Mouse (Mus musculus): ENCODE measurements around the gene H2-Ab1.

The H2-Ab1 gene

DNA sequence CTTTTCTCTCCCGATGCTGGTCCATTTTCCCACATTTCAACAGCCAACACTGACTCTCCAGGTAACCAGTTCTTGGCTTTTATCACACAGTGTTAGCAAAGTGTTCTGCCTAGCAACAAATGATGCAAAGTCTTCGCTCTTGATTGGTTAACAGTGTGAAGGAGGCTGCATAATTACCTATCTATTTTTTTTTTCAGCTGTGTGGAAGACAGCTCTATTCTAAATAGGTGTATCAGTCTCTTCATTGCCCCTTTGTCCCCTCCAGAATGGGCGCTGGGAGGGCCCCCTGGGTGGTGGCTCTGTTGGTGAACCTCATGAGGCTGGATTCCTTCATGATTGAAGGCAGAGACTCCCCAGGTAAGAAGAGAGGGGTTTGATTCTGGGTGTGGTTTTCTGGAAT is 18.8 kb upstream of the H2-Ab1 start, which contains the start of gene H2-Ob:
Gene H2-Ob, plus strand, starts transcription at position 198 of the 400 bp plus-strand sequence.
- no peak for DNase-seq (ENCODE audit: low read depth, low spot score)

DNA sequence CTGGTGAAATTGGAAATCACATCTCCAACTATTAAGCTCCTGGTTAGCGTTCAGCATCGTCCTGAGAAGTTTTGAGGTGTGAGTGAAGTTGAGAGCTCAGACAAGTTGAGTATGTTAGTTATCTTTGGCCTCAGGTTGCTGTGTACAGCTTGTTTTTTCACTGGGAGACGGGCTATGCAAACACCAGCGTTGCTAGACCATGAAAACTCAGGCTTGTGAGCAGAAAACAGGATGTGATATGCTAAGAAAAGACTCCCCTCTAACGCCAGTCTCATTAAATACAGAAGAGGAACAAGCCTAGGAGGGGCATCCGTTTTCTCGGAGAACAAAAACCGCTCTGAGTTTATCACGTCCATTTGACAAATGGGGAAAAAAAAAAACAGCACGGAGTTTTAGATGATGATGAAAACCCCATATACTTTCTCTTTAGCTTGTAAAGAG is 17.9 kb upstream of the H2-Ab1 start:
- no peak for DNase-seq (ENCODE audit: low read depth, low spot score)

DNA sequence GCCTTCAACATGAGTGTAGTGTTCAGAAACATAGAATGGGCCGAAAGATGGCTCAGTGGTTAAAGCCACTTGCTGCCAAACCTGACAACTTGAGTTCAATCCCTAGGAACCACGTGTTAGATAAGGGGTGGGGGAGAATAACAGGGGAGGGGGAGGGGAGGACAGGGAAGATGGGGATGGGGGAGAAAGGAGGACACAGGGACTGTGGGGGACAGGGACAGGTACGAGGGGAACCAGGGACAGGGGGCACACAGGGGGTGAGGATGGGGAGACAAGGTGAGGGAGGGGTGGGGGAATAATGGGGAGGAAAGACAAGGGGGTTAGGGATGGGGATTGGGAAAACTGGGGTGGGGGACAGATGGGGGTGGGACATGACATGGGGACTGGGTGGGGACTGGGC is 17.1 kb upstream of the H2-Ab1 start:
- no peak for DNase-seq (ENCODE audit: low read depth, low spot score)

- DNase-seq (ENCODE audit: low read depth, low spot score) = no peak
Measured at GRCm38 (mm10) chr17:34240916-34241315, 16.6 kb upstream of the H2-Ab1 start.

DNA sequence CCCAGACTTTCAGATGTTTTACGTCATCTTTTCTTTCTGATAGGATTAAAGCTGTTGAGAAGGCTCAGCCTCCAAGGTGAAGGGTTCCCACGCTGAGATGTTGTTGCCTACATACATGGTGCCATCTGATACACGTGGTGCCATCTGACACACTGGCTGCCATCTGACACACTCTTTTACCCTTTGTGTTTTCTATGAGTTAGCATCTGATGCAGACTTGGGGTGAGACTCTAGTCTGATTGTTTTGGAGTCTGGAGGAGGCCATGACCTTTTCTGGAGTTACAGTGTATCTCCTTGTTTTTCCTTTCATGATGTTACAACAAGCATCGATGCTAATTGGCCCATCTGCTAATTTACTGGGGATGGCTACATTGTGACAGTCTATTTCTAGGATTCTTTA is 12.8 kb upstream of the H2-Ab1 start:
- DNase-seq (ENCODE audit: low read depth, low spot score) = no peak

- no peak for DNase-seq (ENCODE audit: low read depth, low spot score)
Measured at GRCm38 (mm10) chr17:34247047-34247446, 10.4 kb upstream of the H2-Ab1 start.

DNA sequence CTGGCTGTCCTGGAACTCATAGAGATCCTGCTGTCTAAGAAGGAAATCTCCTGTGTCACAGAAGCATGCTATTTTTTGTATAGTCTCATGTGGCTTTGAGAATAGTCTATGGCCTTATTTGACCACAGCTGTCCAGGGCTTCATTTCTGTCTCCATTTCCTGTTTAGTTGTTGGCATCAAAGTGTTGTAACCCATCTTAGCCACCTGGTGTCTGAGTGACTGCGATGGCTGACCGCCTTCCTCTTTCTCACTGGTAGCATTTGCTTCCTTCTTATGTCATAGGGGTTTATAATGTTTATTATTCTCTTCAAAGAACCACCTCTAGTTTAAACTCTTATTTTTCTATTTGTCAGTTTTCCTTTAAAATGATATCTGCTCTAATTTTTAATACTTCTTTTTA is 8.7 kb upstream of the H2-Ab1 start:
- DNase-seq (ENCODE audit: low read depth, low spot score) = no peak

DNA sequence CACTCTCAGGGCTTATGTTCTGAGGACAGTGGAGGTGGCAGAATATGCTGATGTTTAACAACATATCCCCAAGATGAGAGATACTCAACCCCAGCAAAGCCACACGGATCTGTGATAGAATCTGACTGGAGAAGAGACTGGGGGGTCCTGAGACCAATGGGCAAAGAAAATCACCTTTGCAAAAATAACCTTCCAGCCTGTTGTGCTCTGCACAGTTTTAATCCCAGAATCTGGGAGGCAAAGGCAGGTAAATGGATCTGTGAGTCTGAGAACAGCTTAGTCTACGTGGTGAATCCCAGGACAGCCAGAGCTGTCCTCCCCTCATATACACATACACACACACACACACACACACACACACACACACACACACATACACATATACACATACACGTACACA is 8.1 kb upstream of the H2-Ab1 start:
- no peak for DNase-seq (ENCODE audit: low read depth, low spot score)

DNA sequence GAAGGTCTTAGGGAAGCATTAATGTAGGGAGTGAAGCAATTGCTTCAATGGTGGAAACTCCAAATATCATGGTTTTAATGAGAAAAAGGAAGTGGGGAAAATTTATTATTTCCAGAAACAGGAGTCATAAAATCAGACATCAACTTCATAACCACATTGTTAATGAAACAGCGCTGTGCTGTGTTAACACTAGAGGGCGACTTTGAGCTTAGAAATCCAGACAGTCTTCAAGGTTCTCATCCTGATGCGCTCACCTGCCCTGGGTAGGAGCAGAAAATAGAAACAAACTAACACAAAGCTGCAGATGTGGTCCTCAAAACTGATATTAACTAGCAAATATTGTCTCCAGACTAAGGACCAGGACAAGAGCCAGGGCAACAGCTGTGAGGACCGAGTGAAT is 7.6 kb upstream of the H2-Ab1 start:
- DNase-seq (ENCODE audit: low read depth, low spot score) = no peak

GRCm38 (mm10) chr17:34251666-34252065 is 5.8 kb upstream of the H2-Ab1 start:
- no peak for DNase-seq (ENCODE audit: low read depth, low spot score)

DNA sequence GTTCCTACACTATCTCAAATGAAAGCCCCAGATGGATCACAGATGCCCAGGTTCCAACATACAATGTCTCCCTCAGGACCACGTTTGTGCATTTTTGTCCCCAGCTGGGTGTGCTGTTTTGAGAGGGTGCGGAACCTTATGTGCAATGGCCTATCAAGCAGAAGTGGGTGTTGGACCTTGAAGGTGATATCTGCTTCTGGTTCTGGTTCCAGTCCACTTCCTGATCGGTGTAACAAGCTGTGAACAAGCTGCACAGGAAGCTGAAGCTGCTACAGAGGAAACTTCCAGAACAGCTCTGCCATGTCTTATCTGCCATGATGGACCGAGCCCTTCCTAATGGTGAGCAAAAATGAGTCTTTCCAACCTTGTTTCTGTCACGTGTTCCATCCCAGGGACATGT is 988 bp upstream of the H2-Ab1 start:
- DNase-seq (ENCODE audit: low read depth, low spot score) = no peak

- DNase-seq (ENCODE audit: low read depth, low spot score) = no peak
Measured at GRCm38 (mm10) chr17:34260551-34260950, 3.1 kb downstream of the H2-Ab1 start.

DNA sequence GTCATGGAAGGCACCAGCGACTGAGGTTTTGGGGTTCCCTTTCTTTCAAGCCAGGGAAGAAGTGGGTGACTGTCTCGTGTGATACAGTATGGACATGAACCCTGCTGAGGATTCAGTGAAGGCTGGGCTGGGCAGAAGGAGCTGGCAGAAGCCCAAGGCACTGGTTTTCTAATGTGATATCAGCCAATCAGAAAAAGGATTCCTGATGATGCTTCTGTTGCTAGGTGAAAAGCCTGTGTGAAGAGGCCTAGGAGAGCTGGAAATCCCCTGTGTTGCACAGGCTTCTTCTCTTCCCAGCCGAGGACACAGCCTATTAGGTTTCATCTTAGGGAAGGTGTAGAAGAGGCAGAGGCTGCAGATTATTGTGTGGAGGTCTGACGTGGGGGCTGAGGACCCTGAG is 4.0 kb downstream of the H2-Ab1 start:
- peak; percentile 69 for DNase-seq (ENCODE audit: low read depth, low spot score)

GRCm38 (mm10) chr17:34263068-34263467 is 5.6 kb downstream of the H2-Ab1 start:
- DNase-seq (ENCODE audit: low read depth, low spot score) = peak; percentile 88

DNA sequence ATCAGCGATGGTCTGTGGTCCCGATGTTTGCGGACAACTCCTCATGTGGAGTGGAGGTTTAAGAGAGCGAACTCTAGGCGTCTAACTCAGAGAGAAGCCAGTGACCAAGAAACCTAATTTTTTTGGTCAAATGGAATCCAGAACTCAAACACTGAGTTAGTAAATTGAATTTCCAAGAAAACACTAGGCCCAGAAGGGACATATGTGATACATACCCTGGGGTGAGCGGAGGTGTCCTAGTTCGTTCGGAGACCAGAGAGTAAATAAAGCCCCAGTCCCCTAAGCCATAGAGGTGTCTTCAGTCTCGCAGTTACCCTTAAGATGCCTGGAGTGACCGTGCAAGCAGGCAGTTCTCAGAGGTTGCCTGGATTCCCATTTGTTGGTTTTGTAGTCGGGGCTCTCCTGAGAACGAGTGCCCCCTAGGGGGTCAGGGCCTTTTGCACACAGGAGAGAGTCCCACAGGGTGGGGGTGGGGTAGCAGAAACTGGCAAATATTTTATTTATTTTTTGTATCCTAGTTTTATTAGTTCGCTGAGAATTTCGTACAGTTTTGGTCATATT is 6.4 kb downstream of the H2-Ab1 start:
- DNase-seq (ENCODE audit: low read depth, low spot score) = peak; percentile 27

DNA sequence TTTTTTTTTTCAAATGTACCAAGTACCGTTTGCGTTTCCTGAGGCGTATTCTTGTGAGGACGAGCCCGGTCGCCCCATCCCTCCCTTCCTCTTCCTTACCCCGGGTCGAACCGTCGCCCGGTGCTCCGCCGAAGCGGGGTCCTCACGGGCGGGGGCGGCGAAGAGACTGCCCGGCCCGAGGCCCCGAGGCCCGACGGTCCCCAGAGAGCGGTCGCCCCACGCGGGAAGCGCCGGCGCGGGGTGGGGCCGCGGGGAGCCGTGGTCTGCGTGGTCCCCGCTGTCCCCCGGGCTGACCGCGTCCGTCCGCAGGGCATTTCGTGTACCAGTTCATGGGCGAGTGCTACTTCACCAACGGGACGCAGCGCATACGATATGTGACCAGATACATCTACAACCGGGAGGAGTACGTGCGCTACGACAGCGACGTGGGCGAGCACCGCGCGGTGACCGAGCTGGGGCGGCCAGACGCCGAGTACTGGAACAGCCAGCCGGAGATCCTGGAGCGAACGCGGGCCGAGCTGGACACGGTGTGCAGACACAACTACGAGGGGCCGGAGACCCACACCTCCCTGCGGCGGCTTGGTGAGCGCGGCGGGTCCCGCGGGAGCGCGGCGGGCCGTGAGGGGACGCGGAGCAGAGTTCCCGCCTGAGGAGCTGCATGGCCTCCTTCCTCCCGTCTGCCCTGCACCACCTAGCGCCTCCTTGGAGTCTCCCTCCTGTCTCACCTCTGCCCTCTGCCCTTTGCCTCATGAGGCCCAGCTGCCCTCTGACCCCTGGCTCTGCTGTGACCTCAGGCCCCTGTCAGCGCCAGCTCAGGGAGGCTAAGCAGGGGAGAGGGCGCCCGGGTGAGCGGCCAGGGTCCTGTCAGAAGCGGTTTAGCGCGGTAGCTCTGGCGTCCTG is 7.2 kb downstream of the H2-Ab1 start:
- no peak for DNase-seq (ENCODE audit: low read depth, low spot score)

DNA sequence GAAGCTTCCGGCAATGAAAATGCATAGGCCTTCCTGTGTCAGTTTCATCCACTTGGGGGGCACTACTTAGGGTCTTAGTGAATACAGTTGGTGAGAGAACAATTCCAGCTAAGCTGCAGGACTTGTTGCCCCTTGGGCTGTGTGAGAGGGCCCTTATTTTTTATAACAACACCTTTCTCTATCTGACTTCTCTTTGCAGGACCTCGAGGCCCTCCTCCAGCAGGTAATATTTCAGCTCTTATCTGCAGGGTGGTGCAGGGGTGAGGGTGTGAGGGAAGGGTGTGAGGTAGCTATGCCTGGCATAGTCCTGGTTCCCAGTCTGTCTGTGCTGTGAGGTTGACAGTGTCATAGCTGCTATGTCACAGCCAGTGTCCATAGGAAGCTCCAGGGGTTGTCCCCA is 10.8 kb downstream of the H2-Ab1 start:
- DNase-seq (ENCODE audit: low read depth, low spot score) = no peak

GRCm38 (mm10) chr17:34268748-34269147 is 11.3 kb downstream of the H2-Ab1 start:
- DNase-seq (ENCODE audit: low read depth, low spot score) = no peak

DNA sequence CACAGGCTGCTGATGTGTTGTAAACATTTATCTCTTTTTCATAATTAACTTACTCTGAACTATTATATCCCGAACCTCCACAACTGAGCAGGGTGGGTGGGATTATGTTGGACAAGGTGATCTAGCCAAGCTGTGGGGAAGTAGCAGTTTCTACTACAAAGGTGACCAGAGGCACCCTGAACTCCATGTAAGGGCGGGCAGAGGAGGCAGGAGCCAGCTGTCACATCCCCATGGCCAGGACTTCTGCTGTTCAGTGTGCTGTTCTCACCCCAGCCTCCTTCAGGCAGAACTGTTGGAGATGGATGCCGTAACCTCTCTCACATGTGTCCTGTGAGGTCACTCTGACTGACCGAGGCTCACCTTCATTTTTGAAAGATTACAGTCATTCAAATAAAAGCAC is 12.3 kb downstream of the H2-Ab1 start:
- no peak for DNase-seq (ENCODE audit: low read depth, low spot score)

- DNase-seq (ENCODE audit: low read depth, low spot score) = no peak
Measured at GRCm38 (mm10) chr17:34270230-34270629, 12.7 kb downstream of the H2-Ab1 start.

DNA sequence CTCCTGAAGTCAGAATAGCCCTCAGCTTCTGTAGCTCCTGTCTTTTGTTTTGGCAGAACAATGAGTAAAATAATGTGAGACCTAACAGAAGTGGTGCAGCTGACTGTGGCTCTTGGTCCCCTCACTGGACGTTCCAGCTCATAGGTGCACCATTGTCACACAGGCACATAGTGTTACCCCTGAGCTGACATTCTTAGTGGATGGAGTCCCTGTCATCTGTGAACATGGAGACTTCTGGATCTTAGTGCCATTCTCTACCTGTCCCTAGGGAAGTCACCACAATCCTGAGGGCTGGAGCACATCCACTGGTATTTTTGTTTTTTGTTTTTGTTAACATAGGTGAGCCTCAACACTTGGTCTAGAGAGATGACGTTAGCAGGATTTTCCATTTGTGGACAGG is 13.5 kb downstream of the H2-Ab1 start:
- DNase-seq (ENCODE audit: low read depth, low spot score) = no peak

DNA sequence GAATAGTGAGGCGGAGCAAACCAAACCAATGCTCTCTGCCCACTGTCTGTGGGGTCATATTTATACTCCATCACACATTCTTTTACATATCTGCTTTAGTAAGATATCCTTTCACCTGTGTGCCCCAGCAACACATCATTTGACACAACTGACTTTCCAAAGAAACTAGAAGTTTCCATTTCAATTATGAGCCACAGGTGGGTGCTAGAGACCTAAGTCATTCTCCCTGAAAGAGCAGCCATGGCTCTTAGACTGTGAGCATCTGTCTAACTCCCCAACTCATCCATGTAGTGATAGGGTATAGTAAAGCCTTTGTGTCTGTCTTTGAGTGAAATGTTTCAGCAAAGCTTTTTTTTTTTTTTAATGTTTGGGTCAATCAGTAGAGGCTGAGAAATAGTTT is 14.6 kb downstream of the H2-Ab1 start:
- no peak for DNase-seq (ENCODE audit: low read depth, low spot score)

DNA sequence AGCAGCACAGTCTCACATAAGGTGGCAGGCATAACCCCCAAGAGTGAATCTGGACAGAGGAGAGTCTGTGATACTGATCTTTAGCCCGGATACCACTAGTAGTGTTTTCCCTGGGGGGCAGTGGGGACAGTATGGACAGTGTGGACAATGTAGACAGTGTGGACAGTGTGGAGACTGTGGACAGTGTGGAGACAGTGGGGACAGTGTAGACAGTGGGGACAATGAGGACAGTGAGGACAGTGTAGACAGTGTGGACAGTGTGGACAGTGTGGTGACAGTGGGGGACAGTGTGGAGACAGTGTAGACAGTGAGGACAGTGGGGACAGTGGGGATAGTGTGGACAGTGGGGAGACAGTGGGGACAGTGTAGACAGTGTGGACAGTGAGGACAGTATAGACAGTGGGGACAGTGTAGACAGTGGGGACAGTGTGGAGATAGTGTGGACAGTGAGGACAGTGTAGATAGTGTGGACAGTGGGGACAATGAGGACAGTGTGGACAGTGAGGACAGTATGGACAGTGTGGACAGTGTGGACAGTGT is 23.1 kb downstream of the H2-Ab1 start:
- no peak for DNase-seq (ENCODE audit: low read depth, low spot score)

All from forelimb bud, embryonic 11.5 days (tissue).